Mouse (Mus musculus) lung, postnatal 0 days (tissue): Measurements from ENCODE around the gene Ctse. TPM values are rescaled to one million over a fixed set of nuclear protein-coding genes. Genes with fewer than 3 reads are reported as not detected.
A peak's percentile ranks its signal among the peaks of the same experiment; 100 is the strongest.

Source experiments
- ATAC-seq: fragments of 200-750 bp; cut with Nextera tagmentation; 2 replicates; pipeline ENCODE4 v1.8.0; 2017; ENCODE audit warnings: moderate library complexity
- DNase-seq: peaks from one replicate; pipeline ENCODE4 v3.0.0-alpha.2; 2016; ENCODE audit warnings: low spot score
- H3K27ac ChIP-seq: fragments of 300-500 bp; sonication (generic); 2 replicates; pipeline ENCODE4 v1.5.1; 2014; ENCODE audit warnings: antibody characterized with exemption, mild to moderate bottlenecking, low read length, mixed read lengths
- H3K27me3 ChIP-seq: fragments of 300-500 bp; sonication (generic); replicated peaks from 2 replicates; pipeline ENCODE4 v1.6.1; 2014; ENCODE audit warnings: low read length, mixed read lengths; ENCODE audit not compliant: insufficient read depth
- H3K36me3 ChIP-seq: fragments of 300-500 bp; sonication (generic); 2 replicates; pipeline ENCODE4 v1.6.1; 2014; ENCODE audit warnings: low read length, mixed read lengths; ENCODE audit not compliant: insufficient read depth
- H3K4me1 ChIP-seq: fragments of 300-500 bp; sonication (generic); 2 replicates; pipeline ENCODE4 v1.6.1; 2014; ENCODE audit warnings: antibody characterized with exemption, low read depth, low read length, mixed read lengths; ENCODE audit not compliant: insufficient read depth
- H3K4me2 ChIP-seq: fragments of 300-500 bp; sonication (generic); replicated peaks from 2 replicates; pipeline ENCODE4 v1.6.1; 2014; ENCODE audit warnings: low read depth, mild to moderate bottlenecking, low read length, moderate library complexity, mixed read lengths
- H3K4me3 ChIP-seq: fragments of 300-500 bp; sonication (generic); 2 replicates; pipeline ENCODE4 v1.5.1; 2014; ENCODE audit warnings: low read depth, low read length
- H3K9ac ChIP-seq: fragments of 300-500 bp; sonication (generic); replicated peaks from 2 replicates; pipeline ENCODE4 v1.6.1; 2014; ENCODE audit warnings: low read depth, mild to moderate bottlenecking
- H3K9me3 ChIP-seq: fragments of 300-500 bp; sonication (generic); 2 replicates; pipeline ENCODE4 v1.6.1; 2016; ENCODE audit warnings: low read length, mixed read lengths
- CTCF ChIP-seq: IDR thresholded peaks from 2 replicates; pipeline ENCODE4 v1.5.1; 2016; ENCODE audit warnings: antibody characterized with exemption, mild to moderate bottlenecking
- EP300 ChIP-seq: IDR thresholded peaks from 2 replicates; pipeline ENCODE4 v1.6.1; 2016; ENCODE audit warnings: antibody characterized with exemption, mild to moderate bottlenecking, control low read depth
- WGBS: fragments of 180-500 bp; shearing (Covaris S2); extraction: QIAGEN DNeasy Blood & Tissue Kit; methylation state at CpG from one replicate; pipeline ENCODE4 v1.1.7; 2014; 5-methylcytosine and 5-hydroxymethylcytosine counted together
- polyA plus RNA-seq: library from polyadenylated mRNA; unstranded; fragments of >200 nt; fragmentation: Nextera tagmentation; extraction: Ambion mirVana; gene quantifications from 2 replicates; pipeline ENCODE4 v1.2.1, GENCODE M21; 2015

Gene Ctse
- polyA plus RNA-seq, 1 experiment from 2014 or later = 1.1 TPM

DNA sequence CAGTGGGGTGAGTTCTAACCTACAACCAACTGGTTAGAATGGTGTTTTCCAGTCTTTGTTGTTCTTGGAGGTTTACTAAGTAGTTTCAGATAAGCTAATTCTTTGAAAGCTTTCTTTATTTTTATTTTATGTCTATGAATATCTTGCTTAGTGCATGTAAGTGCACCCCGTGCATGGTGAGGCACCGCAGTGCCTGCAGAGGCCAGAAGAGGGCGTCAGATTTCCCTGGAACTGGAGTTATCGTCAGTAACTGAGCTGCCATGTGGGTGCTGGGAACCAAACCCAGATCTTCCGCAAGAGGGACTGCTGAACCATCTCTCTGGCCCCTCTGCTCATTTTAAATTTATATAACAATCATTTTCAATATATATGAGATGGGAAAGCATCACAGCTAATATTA, 63.3 kb downstream of the Ctse start:
- no peak overlapping the region for H3K4me2 ChIP-seq
- H3K4me1 ChIP-seq = no peaks in the 10 kb centered on the region
- H3K9me3 ChIP-seq = no peaks in the 10 kb centered on the region
- DNase-seq (no peak), ATAC-seq (no peak)
- no peak overlapping the region for H3K4me3 ChIP-seq
- WGBS = 83% methylated on average over 5 of the region's 5 CpGs
- no peaks in the 10 kb centered on the region for H3K27me3 ChIP-seq
- TF ChIP-seq EP300 (no peak), CTCF (no peak)
- no peak overlapping the region for H3K27ac ChIP-seq
- H3K9ac ChIP-seq = no peak overlapping the region
- no peaks in the 10 kb centered on the region for H3K36me3 ChIP-seq

- no peaks in the 10 kb centered on the region for H3K36me3 ChIP-seq
- no peaks in the 10 kb centered on the region for H3K27me3 ChIP-seq
- DNase-seq (no peak), ATAC-seq (no peak)
- no peak for TF ChIP-seq CTCF
- H3K9ac ChIP-seq = no peak overlapping the region
- no peak overlapping the region for H3K27ac ChIP-seq
- H3K4me3 ChIP-seq = no peak overlapping the region
- no peaks in the 10 kb centered on the region for H3K9me3 ChIP-seq
- 38% methylated on average over 8 of the region's 8 CpGs for WGBS
- no peaks in the 10 kb centered on the region for H3K4me1 ChIP-seq
- no peak overlapping the region for H3K4me2 ChIP-seq
Measured at GRCm38 (mm10) chr1:131702094-131702766, 64.1 kb downstream of the Ctse start.

- ATAC-seq = no peak
- 79% methylated on average over 2 of the region's 2 CpGs for WGBS
- H3K4me3 ChIP-seq = no peak overlapping the region
Measured at GRCm38 (mm10) chr1:131703482-131703881, 65.4 kb downstream of the Ctse start.

GRCm38 (mm10) chr1:131708338-131708737, 70.2 kb downstream of the Ctse start:
- ATAC-seq = no peak

More at GRCm38 (mm10) chr1:131703482-131703881, 65.4 kb downstream of the Ctse start:
- H3K36me3 ChIP-seq = no peaks in the 10 kb centered on the region
- H3K4me1 ChIP-seq = no peaks in the 10 kb centered on the region
- TF ChIP-seq CTCF (no peak), EP300 (no peak)
- H3K9me3 ChIP-seq = no peaks in the 10 kb centered on the region
- no peak for DNase-seq
- H3K27ac ChIP-seq = no peak overlapping the region
- H3K27me3 ChIP-seq = no peaks in the 10 kb centered on the region
- no peak overlapping the region for H3K4me2 ChIP-seq
- H3K9ac ChIP-seq = no peak overlapping the region

DNA sequence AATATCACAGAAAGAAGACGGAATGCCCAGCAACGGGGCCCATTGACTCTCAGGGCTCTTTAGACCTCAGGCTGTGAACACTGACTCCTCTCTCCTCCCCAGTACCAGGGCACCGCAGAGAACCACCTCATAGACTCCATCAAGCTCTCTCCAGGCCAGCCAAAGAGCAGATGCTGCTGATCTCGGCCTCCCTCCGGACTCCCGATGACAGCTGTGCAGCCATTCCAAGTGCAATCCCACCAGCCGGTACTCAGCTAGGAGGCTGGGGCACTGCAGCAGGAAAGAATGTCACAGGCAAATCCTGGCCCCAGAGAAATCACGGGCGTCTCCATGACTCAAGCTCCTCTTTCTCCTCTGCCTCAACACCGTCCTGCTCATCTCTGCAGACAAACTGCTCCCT, 73.4 kb downstream of the Ctse start:
- H3K9me3 ChIP-seq = no peaks in the 10 kb centered on the region
- WGBS = 77% methylated on average over 10 of the region's 10 CpGs
- DNase-seq = no peak
- H3K4me1 ChIP-seq = no peaks in the 10 kb centered on the region
- no peak for TF ChIP-seq CTCF
- no peak for TF ChIP-seq EP300
- no peak for ATAC-seq
- no peaks in the 10 kb centered on the region for H3K36me3 ChIP-seq
- no peak overlapping the region for H3K4me2 ChIP-seq
- H3K27ac ChIP-seq = no peak overlapping the region
- no peaks in the 10 kb centered on the region for H3K27me3 ChIP-seq
- H3K4me3 ChIP-seq = no peak overlapping the region
- no peak overlapping the region for H3K9ac ChIP-seq

More at GRCm38 (mm10) chr1:131708338-131708737, 70.2 kb downstream of the Ctse start:
- Histone ChIP-seq H3K9me3 (no peaks in the 10 kb centered on the region), H3K27ac (no peak overlapping the region), H3K9ac (no peak overlapping the region), H3K4me1 (no peaks in the 10 kb centered on the region), H3K36me3 (no peaks in the 10 kb centered on the region), H3K4me2 (no peak overlapping the region), H3K4me3 (no peak overlapping the region), H3K27me3 (no peaks in the 10 kb centered on the region)
- TF ChIP-seq CTCF = peak; percentile 83
- TF ChIP-seq EP300 = no peak
- peak; percentile 67 for DNase-seq
- 24% methylated on average over 4 of the region's 4 CpGs for WGBS

DNA sequence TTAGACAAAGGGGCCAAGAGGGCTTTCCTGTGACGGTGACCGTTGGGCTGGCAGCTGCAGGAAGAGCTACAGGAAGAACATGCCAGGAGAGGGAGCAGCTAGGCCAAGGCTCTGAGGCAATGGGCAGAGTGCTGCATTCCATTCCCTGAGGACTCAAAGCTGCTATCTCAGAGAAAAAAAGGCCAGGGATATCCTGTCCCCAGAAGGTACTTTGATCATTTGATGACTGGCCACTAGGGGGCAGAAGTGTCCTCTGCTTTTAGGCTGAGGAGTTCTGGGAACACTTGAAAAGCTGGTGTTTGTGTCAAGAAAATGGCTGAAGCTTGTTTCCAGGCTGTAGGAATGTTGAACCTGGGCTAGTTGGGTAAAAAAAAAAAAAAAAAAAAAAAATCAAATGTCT, 74.3 kb downstream of the Ctse start:
- no peaks in the 10 kb centered on the region for H3K9me3 ChIP-seq
- H3K9ac ChIP-seq = no peak overlapping the region
- 21% methylated on average over 2 of the region's 2 CpGs for WGBS
- no peak overlapping the region for H3K4me3 ChIP-seq
- peak; percentile 70 for TF ChIP-seq EP300
- TF ChIP-seq CTCF = peak; percentile 86
- no peak overlapping the region for H3K27ac ChIP-seq
- H3K4me1 ChIP-seq = no peaks in the 10 kb centered on the region
- H3K27me3 ChIP-seq = no peaks in the 10 kb centered on the region
- no peaks in the 10 kb centered on the region for H3K36me3 ChIP-seq
- ATAC-seq (peak; percentile 83), DNase-seq (peak; percentile 95)
- no peak overlapping the region for H3K4me2 ChIP-seq
